Mouse (Mus musculus): ENCODE measurements around the gene Gstp1. TPM values are rescaled to one million over a fixed set of nuclear protein-coding genes. Genes with fewer than 3 reads are reported as not detected.
"Not testable (repeated sequence)": the region's sequence is repeated elsewhere in the genome, so short reads cannot be mapped to it uniquely, and the experiment has no call there.

The Gstp1 gene
- polyA plus RNA-seq, 1 experiment from 2014 or later: 810 TPM

- 82% methylated on average over 6 of the region's 6 CpGs for WGBS
- no peak overlapping the region for H3K27ac ChIP-seq (ENCODE audit: low read depth)
- no peak overlapping the region for H3K4me2 ChIP-seq (ENCODE audit: low read length)
- DNase-seq (ENCODE audit: low spot score): no peak
- no peak overlapping the region for H3K4me3 ChIP-seq (ENCODE audit: low read depth, low read length)
- no peak for ATAC-seq (replicated peaks; ENCODE audit: low FRiP score, low TSS enrichment, low read depth)
- H3K36me3 ChIP-seq (ENCODE audit: control insufficient read depth, insufficient read depth, low read length): no peaks in the 10 kb centered on the region
- H3K27me3 ChIP-seq (replicated peaks; ENCODE audit: control insufficient read depth, insufficient read depth, low read length): no peaks in the 10 kb centered on the region
- no peak overlapping the region for H3K9ac ChIP-seq (ENCODE audit: low read length)
- no peaks in the 10 kb centered on the region for H3K9me3 ChIP-seq (ENCODE audit: control insufficient read depth, low read length)
- no peaks in the 10 kb centered on the region for H3K4me1 ChIP-seq (replicated peaks; ENCODE audit: control insufficient read depth, insufficient read depth, low read length)
These were observed 28.5 kb upstream of the Gstp1 start for GRCm38 (mm10) chr19:4066280-4066679.

- 21% methylated on average over 4 of the region's 11 CpGs for WGBS
- ATAC-seq (replicated peaks; ENCODE audit: low FRiP score, low TSS enrichment, low read depth); H3K4me1 ChIP-seq (replicated peaks; ENCODE audit: control insufficient read depth, insufficient read depth, low read length); H3K36me3 ChIP-seq (ENCODE audit: control insufficient read depth, insufficient read depth, low read length); H3K4me2 ChIP-seq (ENCODE audit: low read length); H3K4me3 ChIP-seq (ENCODE audit: low read depth, low read length); H3K27ac ChIP-seq (ENCODE audit: low read depth); DNase-seq (ENCODE audit: low spot score); H3K9ac ChIP-seq (ENCODE audit: low read length); H3K9me3 ChIP-seq (ENCODE audit: control insufficient read depth, low read length); H3K27me3 ChIP-seq (replicated peaks; ENCODE audit: control insufficient read depth, insufficient read depth, low read length): not testable (repeated sequence)
These were observed 26.7 kb upstream of the Gstp1 start for GRCm38 (mm10) chr19:4064501-4064900.

GRCm38 (mm10) chr19:4063357-4063756, 25.6 kb upstream of the Gstp1 start:
- not testable (repeated sequence) for H3K36me3 ChIP-seq (ENCODE audit: control insufficient read depth, insufficient read depth, low read length); ATAC-seq (replicated peaks; ENCODE audit: low FRiP score, low TSS enrichment, low read depth); H3K9me3 ChIP-seq (ENCODE audit: control insufficient read depth, low read length); H3K27me3 ChIP-seq (replicated peaks; ENCODE audit: control insufficient read depth, insufficient read depth, low read length); DNase-seq (ENCODE audit: low spot score); H3K4me1 ChIP-seq (replicated peaks; ENCODE audit: control insufficient read depth, insufficient read depth, low read length); H3K9ac ChIP-seq (ENCODE audit: low read length); H3K4me3 ChIP-seq (ENCODE audit: low read depth, low read length); H3K4me2 ChIP-seq (ENCODE audit: low read length); H3K27ac ChIP-seq (ENCODE audit: low read depth)
- WGBS: 80% methylated on average over 2 of the region's 4 CpGs

- H3K4me3 ChIP-seq (ENCODE audit: low read depth, low read length): no peak overlapping the region
- H3K9ac ChIP-seq (ENCODE audit: low read length): no peak overlapping the region
- H3K27ac ChIP-seq (ENCODE audit: low read depth): no peak overlapping the region
- DNase-seq (ENCODE audit: low spot score) (no peak), ATAC-seq (replicated peaks; ENCODE audit: low FRiP score, low TSS enrichment, low read depth) (no peak)
- no peaks in the 10 kb centered on the region for H3K36me3 ChIP-seq (ENCODE audit: control insufficient read depth, insufficient read depth, low read length)
- no peak overlapping the region for H3K4me2 ChIP-seq (ENCODE audit: low read length)
- no peaks in the 10 kb centered on the region for H3K4me1 ChIP-seq (replicated peaks; ENCODE audit: control insufficient read depth, insufficient read depth, low read length)
- no peaks in the 10 kb centered on the region for H3K27me3 ChIP-seq (replicated peaks; ENCODE audit: control insufficient read depth, insufficient read depth, low read length)
- no peaks in the 10 kb centered on the region for H3K9me3 ChIP-seq (ENCODE audit: control insufficient read depth, low read length)
- WGBS: 95% methylated on average over 5 of the region's 6 CpGs
These were observed 23.2 kb upstream of the Gstp1 start for GRCm38 (mm10) chr19:4060899-4061465.

- not testable (repeated sequence) for H3K9ac ChIP-seq (ENCODE audit: low read length); H3K27me3 ChIP-seq (replicated peaks; ENCODE audit: control insufficient read depth, insufficient read depth, low read length); H3K4me1 ChIP-seq (replicated peaks; ENCODE audit: control insufficient read depth, insufficient read depth, low read length); H3K27ac ChIP-seq (ENCODE audit: low read depth); DNase-seq (ENCODE audit: low spot score); H3K4me2 ChIP-seq (ENCODE audit: low read length); H3K36me3 ChIP-seq (ENCODE audit: control insufficient read depth, insufficient read depth, low read length); H3K4me3 ChIP-seq (ENCODE audit: low read depth, low read length); H3K9me3 ChIP-seq (ENCODE audit: control insufficient read depth, low read length); ATAC-seq (replicated peaks; ENCODE audit: low FRiP score, low TSS enrichment, low read depth)
- 91% methylated on average over 8 of the region's 8 CpGs for WGBS
These were observed 22.5 kb upstream of the Gstp1 start for GRCm38 (mm10) chr19:4060044-4060898.

GRCm38 (mm10) chr19:4059069-4059740, 21.4 kb upstream of the Gstp1 start, which contains the start of gene Gstp3:
Gene Gstp3 (minus strand): TSS chr19:4059569.
- Histone ChIP-seq H3K9me3 (ENCODE audit: control insufficient read depth, low read length) (no peaks in the 10 kb centered on the region), H3K9ac (ENCODE audit: low read length) (no peak within 1 kb of the TSS), H3K27ac (ENCODE audit: low read depth) (no peak within 1 kb of the TSS), H3K4me3 (ENCODE audit: low read depth, low read length) (no peak within 1 kb of the TSS), H3K4me2 (ENCODE audit: low read length) (no peak within 1 kb of the TSS), H3K27me3 (replicated peaks; ENCODE audit: control insufficient read depth, insufficient read depth, low read length) (no peaks in the 10 kb centered on the region), H3K36me3 (ENCODE audit: control insufficient read depth, insufficient read depth, low read length) (no peaks in the 10 kb centered on the region), H3K4me1 (replicated peaks; ENCODE audit: control insufficient read depth, insufficient read depth, low read length) (no peaks in the 10 kb centered on the region)
- no peak for DNase-seq (ENCODE audit: low spot score)
- 71% methylated on average over 15 of the region's 15 CpGs for WGBS
- ATAC-seq (replicated peaks; ENCODE audit: low FRiP score, low TSS enrichment, low read depth): no peak

- Histone ChIP-seq H3K27me3 (replicated peaks; ENCODE audit: control insufficient read depth, insufficient read depth, low read length) (no peaks in the 10 kb centered on the region), H3K27ac (ENCODE audit: low read depth) (no peak overlapping the region), H3K36me3 (ENCODE audit: control insufficient read depth, insufficient read depth, low read length) (no peaks in the 10 kb centered on the region), H3K4me2 (ENCODE audit: low read length) (no peak overlapping the region), H3K9ac (ENCODE audit: low read length) (no peak overlapping the region), H3K9me3 (ENCODE audit: control insufficient read depth, low read length) (no peaks in the 10 kb centered on the region), H3K4me3 (ENCODE audit: low read depth, low read length) (no peak overlapping the region), H3K4me1 (replicated peaks; ENCODE audit: control insufficient read depth, insufficient read depth, low read length) (no peaks in the 10 kb centered on the region)
- ATAC-seq (replicated peaks; ENCODE audit: low FRiP score, low TSS enrichment, low read depth): no peak
- 83% methylated on average over 5 of the region's 5 CpGs for WGBS
- DNase-seq (ENCODE audit: low spot score): no peak
These were observed 20.8 kb upstream of the Gstp1 start for GRCm38 (mm10) chr19:4058581-4058980.

GRCm38 (mm10) chr19:4057962-4058361, 20.2 kb upstream of the Gstp1 start:
- ATAC-seq (replicated peaks; ENCODE audit: low FRiP score, low TSS enrichment, low read depth) (no peak), DNase-seq (ENCODE audit: low spot score) (no peak)
- Histone ChIP-seq H3K36me3 (ENCODE audit: control insufficient read depth, insufficient read depth, low read length) (no peaks in the 10 kb centered on the region), H3K9me3 (ENCODE audit: control insufficient read depth, low read length) (no peaks in the 10 kb centered on the region), H3K27me3 (replicated peaks; ENCODE audit: control insufficient read depth, insufficient read depth, low read length) (no peaks in the 10 kb centered on the region), H3K4me2 (ENCODE audit: low read length) (no peak overlapping the region), H3K4me1 (replicated peaks; ENCODE audit: control insufficient read depth, insufficient read depth, low read length) (no peaks in the 10 kb centered on the region), H3K9ac (ENCODE audit: low read length) (no peak overlapping the region), H3K4me3 (ENCODE audit: low read depth, low read length) (no peak overlapping the region), H3K27ac (ENCODE audit: low read depth) (no peak overlapping the region)
- WGBS: 95% methylated on average over 7 of the region's 7 CpGs
